Mouse (Mus musculus): ENCODE measurements around the gene Rassf3. TPM values are rescaled to one million over a fixed set of nuclear protein-coding genes. Genes with fewer than 3 reads are reported as not detected.

The Rassf3 gene
- 25.1 and 25.3 TPM in 2 replicates for polyA plus RNA-seq (2014; fragmentation: Nextera tagmentation; extraction: Ambion mirVana)

DNA sequence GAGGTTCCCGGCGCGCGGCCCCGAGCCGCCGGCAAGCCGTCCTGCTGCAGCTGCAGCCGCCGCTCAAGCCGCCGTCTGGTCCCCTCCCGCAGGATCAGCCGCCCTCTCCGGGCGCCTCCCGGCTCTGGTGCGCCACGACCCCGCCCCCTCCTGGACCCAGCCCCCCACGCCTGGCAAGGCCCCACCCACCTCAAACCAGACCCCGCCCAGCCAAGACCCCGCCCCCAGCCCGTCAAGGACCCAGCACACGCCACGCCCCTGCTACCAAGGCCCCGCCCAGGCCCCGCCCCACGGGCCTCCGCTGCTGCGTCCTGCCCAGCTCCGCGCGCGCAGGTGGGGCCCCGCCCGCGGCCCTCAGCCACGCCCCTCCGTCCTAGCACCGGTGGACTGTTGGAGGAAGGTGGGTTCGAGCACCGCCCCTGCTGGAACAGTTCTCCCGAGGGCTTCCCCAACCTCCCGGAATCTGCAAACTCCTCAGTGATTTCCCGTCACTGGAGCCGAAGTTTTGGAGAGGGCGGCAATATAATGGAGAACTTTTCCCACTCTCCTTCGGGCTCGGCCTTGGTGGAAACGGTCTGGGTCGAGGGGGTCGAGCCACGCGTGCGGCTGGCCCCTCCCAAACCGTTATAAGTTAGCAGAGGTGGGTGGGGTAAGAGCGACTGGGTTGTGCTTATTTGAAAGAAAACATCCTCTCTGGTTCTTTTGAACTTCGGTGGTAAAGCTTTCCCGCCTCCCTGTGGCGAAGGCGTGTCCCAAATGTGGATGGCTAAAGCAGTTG, at the start of gene Rassf3:
Gene Rassf3 (minus strand): TSS at position 158 of the 778 bp plus-strand sequence.
- Histone ChIP-seq H3K9me3 (ENCODE audit: control insufficient read depth, low read length) (no peaks in the 10 kb centered on the region), H3K4me3 (ENCODE audit: control insufficient read depth in 1 of 2, insufficient read depth in 1 of 2, low read depth in 1 of 2, low read length in 2 of 2) (peak within 1 kb of the TSS; percentile 69 to 96), H3K4me2 (ENCODE audit: low read length) (peak within 1 kb of the TSS; percentile 74), H3K36me3 (ENCODE audit: control insufficient read depth, insufficient read depth, low read length) (no peaks in the 10 kb centered on the region), H3K4me1 (ENCODE audit: control insufficient read depth in 2 of 2, insufficient read depth in 2 of 2, low read length in 2 of 2) (peaks cover 23 to 45% of the 10 kb centered on the region in 2 experiments), H3K27me3 (ENCODE audit: control insufficient read depth, insufficient read depth, low read length) (no peaks in the 10 kb centered on the region), H3K9ac (ENCODE audit: low read length) (peak within 1 kb of the TSS; percentile 97), H3K27ac (replicated peaks in 1 of 2; ENCODE audit: control insufficient read depth in 1 of 2, insufficient read depth in 1 of 2, low read depth in 2 of 2, low read length in 2 of 2) (peak within 1 kb of the TSS; percentile 92)
- WGBS, result under 1% methylated on average over 53 of the region's 62 CpGs
- ATAC-seq (ENCODE audit: insufficient number of reproducible peaks, insufficient read depth, low FRiP score, low read depth), result peak; percentile 94

DNA sequence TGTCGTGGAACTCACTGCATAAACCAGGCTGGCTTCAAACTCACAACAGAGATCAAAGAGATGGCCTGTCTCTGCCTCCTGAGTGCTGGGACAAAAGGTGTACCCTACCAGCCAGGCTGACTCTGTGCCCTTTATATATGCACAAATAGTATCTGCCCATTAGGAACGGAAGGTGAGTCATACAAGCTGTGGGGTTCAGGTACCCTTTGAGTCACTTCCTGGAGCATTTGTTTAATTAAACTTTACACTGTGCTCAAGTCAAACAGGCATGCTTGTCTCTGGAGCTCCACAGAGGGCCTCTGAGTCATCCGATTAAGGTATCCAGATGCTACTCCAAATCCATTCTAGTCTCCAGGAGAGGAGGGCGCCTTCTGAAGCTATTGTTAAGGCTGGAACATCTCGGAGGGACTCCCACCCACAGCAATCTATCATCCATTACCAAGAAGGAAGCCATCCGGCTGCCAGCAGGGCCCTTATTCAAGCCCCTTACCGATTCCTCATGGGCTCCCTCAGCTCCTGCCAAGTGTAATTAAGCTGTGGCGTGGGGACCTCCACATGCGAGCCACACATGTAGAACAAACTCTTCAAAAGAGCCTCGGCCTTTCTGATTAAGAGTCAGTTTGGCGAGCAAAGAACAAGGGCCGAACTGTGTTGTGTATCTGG, 44.9 kb upstream of the Rassf3 start:
- H3K27ac ChIP-seq (replicated peaks in 1 of 2; ENCODE audit: control insufficient read depth in 1 of 2, insufficient read depth in 1 of 2, low read depth in 2 of 2, low read length in 2 of 2), result no peak overlapping the region
- no peak for ATAC-seq (ENCODE audit: insufficient number of reproducible peaks, insufficient read depth, low FRiP score, low read depth)
- H3K4me2 ChIP-seq (ENCODE audit: low read length), result no peak overlapping the region; the same call in 1 of the 2 replicates
- H3K4me3 ChIP-seq (ENCODE audit: control insufficient read depth in 1 of 2, insufficient read depth in 1 of 2, low read depth in 1 of 2, low read length in 2 of 2), result no peak overlapping the region
- no peak overlapping the region for H3K9ac ChIP-seq (ENCODE audit: low read length)
- no peaks in the 10 kb centered on the region for H3K36me3 ChIP-seq (ENCODE audit: control insufficient read depth, insufficient read depth, low read length)
- WGBS, result 36% methylated on average over 12 of the region's 12 CpGs
- H3K27me3 ChIP-seq (ENCODE audit: control insufficient read depth, insufficient read depth, low read length), result no peaks in the 10 kb centered on the region
- no peaks in the 10 kb centered on the region; a peak in 1 of 4 replicates for H3K4me1 ChIP-seq (ENCODE audit: control insufficient read depth in 2 of 2, insufficient read depth in 2 of 2, low read length in 2 of 2)
- no peaks in the 10 kb centered on the region for H3K9me3 ChIP-seq (ENCODE audit: control insufficient read depth, low read length)

DNA sequence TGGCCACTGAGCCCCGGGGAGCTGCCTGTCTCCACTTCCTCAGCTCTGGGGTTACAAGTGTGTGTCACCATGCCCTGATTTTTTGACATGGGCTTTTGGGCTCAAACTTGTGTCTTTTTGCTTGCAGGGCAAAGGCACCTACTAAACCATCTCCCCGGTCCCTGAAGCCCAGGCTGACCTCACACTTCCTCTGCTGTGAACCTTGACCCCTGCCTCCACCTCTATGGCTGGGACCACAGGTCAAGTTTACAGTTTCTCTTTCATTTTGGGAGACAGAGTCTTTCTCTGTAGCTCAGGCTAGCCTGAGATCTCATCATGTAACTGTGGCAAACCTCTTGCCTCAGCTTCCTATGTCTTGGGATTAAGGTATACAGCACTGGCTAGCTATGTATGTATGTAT, 43.6 kb upstream of the Rassf3 start:
- no peak for ATAC-seq (ENCODE audit: insufficient number of reproducible peaks, insufficient read depth, low FRiP score, low read depth)
- no peak overlapping the region for H3K9ac ChIP-seq (ENCODE audit: low read length)
- no peaks in the 10 kb centered on the region for H3K36me3 ChIP-seq (ENCODE audit: control insufficient read depth, insufficient read depth, low read length)
- no peak overlapping the region for H3K27ac ChIP-seq (replicated peaks in 1 of 2; ENCODE audit: control insufficient read depth in 1 of 2, insufficient read depth in 1 of 2, low read depth in 2 of 2, low read length in 2 of 2)
- H3K4me1 ChIP-seq (ENCODE audit: control insufficient read depth in 2 of 2, insufficient read depth in 2 of 2, low read length in 2 of 2), result no peaks in the 10 kb centered on the region; a peak in 1 of 4 replicates
- no peak overlapping the region for H3K4me2 ChIP-seq (ENCODE audit: low read length)
- H3K9me3 ChIP-seq (ENCODE audit: control insufficient read depth, low read length), result no peaks in the 10 kb centered on the region
- WGBS, result 58% methylated on average over 2 of the region's 2 CpGs
- H3K4me3 ChIP-seq (ENCODE audit: control insufficient read depth in 1 of 2, insufficient read depth in 1 of 2, low read depth in 1 of 2, low read length in 2 of 2), result no peak overlapping the region
- no peaks in the 10 kb centered on the region for H3K27me3 ChIP-seq (ENCODE audit: control insufficient read depth, insufficient read depth, low read length)

DNA sequence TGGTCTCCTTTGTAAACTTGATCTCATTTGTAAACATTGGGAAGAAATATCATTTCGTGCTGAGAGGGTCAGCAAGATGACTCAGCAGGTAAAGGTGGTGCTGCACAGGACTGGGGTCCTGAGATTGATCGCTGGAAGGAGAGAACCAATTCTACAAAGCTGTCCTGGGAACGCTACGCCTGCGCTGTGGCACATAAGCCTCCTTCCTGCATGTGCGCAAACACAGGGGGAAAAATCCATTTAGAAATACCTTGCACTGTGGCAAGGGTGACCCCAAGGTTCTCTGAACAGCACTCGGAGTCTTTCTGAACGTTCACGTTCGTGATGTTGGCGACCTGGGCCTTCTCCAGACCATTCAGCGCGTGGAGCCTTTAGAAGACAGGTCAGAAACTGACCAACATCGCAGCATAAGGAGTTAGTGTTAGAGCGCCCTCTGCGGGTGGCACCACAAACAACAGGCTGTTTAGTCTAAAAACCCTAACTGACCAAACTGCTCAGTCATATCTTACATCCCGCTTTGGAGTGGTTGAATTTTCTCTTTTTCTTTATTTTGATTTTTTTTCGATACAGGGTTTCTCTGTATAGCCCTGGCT, 40.0 kb upstream of the Rassf3 start:
- Histone ChIP-seq H3K9ac (ENCODE audit: low read length) (no peak overlapping the region), H3K4me1 (ENCODE audit: control insufficient read depth in 2 of 2, insufficient read depth in 2 of 2, low read length in 2 of 2) (no peaks in the 10 kb centered on the region), H3K4me3 (ENCODE audit: control insufficient read depth in 1 of 2, insufficient read depth in 1 of 2, low read depth in 1 of 2, low read length in 2 of 2) (no peak overlapping the region), H3K9me3 (ENCODE audit: control insufficient read depth, low read length) (no peaks in the 10 kb centered on the region), H3K36me3 (ENCODE audit: control insufficient read depth, insufficient read depth, low read length) (no peaks in the 10 kb centered on the region), H3K27ac (replicated peaks in 1 of 2; ENCODE audit: control insufficient read depth in 1 of 2, insufficient read depth in 1 of 2, low read depth in 2 of 2, low read length in 2 of 2) (no peak overlapping the region), H3K27me3 (ENCODE audit: control insufficient read depth, insufficient read depth, low read length) (no peaks in the 10 kb centered on the region), H3K4me2 (ENCODE audit: low read length) (no peak overlapping the region)
- ATAC-seq (ENCODE audit: insufficient number of reproducible peaks, insufficient read depth, low FRiP score, low read depth), result no peak
- WGBS, result 30% methylated on average over 18 of the region's 18 CpGs

DNA sequence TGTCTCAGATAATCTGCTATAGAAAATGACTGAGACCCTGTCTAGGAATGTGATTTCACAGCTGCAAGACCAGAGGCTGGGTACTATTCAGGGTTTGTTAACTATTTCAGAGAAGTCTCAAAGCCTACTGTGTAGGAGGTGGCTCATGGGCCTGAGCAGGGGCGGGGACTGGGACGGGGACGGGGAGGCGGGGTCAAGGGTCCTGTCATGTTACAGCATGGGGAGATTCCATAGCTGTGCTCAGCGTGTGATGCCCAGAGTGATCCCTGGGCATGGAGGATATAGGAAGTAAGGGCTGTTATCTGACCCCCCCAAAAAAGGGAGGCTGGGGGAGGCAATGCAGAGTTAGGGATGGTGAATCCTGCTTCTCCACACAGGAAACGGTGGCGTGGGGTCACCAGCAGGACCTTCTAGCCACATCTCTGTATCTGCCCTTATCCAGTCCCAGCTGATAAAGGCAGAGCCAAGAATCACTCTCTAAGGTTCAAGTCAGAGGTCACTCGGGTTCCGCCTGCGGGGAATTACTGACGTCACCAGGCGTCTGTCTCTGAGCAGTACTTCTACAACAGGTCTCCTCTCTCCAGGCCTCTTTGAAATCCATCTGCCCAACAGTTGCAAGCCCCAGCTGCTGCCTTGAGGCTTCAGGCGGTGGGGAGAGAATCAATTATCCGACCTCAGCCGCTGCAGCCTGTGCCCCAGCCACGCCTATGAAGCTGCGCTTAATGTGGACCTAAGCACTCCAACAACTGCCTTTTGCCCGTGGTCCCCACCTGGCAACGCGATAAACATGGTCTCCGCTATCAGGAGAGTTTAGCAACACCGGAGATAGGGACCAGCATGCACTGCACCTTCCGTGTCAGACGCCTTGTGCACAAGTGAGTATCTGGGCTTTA, 33.9 kb upstream of the Rassf3 start:
- 7% methylated on average over 24 of the region's 24 CpGs for WGBS
- no peaks in the 10 kb centered on the region for H3K27me3 ChIP-seq (ENCODE audit: control insufficient read depth, insufficient read depth, low read length)
- peak overlapping the region; percentile 59 for H3K4me2 ChIP-seq (ENCODE audit: low read length)
- peak overlapping the region; percentile 47 for H3K9ac ChIP-seq (ENCODE audit: low read length)
- no peaks in the 10 kb centered on the region for H3K36me3 ChIP-seq (ENCODE audit: control insufficient read depth, insufficient read depth, low read length)
- H3K4me3 ChIP-seq (ENCODE audit: control insufficient read depth in 1 of 2, insufficient read depth in 1 of 2, low read depth in 1 of 2, low read length in 2 of 2), result peak overlapping the region; percentile 16 to 29; a peak in 3 of 4 replicates
- H3K27ac ChIP-seq (replicated peaks in 1 of 2; ENCODE audit: control insufficient read depth in 1 of 2, insufficient read depth in 1 of 2, low read depth in 2 of 2, low read length in 2 of 2), result peak overlapping the region; percentile 2 to 16; a peak in 2 of 4 replicates
- H3K4me1 ChIP-seq (ENCODE audit: control insufficient read depth in 2 of 2, insufficient read depth in 2 of 2, low read length in 2 of 2), result peaks cover 13 to 14% of the 10 kb centered on the region in 2 experiments
- no peak for ATAC-seq (ENCODE audit: insufficient number of reproducible peaks, insufficient read depth, low FRiP score, low read depth)
- H3K9me3 ChIP-seq (ENCODE audit: control insufficient read depth, low read length), result no peaks in the 10 kb centered on the region

- Histone ChIP-seq H3K4me2 (ENCODE audit: low read length) (no peak overlapping the region), H3K36me3 (ENCODE audit: control insufficient read depth, insufficient read depth, low read length) (no peaks in the 10 kb centered on the region), H3K27me3 (ENCODE audit: control insufficient read depth, insufficient read depth, low read length) (no peaks in the 10 kb centered on the region), H3K9ac (ENCODE audit: low read length) (no peak overlapping the region), H3K27ac (replicated peaks in 1 of 2; ENCODE audit: control insufficient read depth in 1 of 2, insufficient read depth in 1 of 2, low read depth in 2 of 2, low read length in 2 of 2) (no peak overlapping the region), H3K4me3 (ENCODE audit: control insufficient read depth in 1 of 2, insufficient read depth in 1 of 2, low read depth in 1 of 2, low read length in 2 of 2) (no peak overlapping the region), H3K4me1 (ENCODE audit: control insufficient read depth in 2 of 2, insufficient read depth in 2 of 2, low read length in 2 of 2) (peaks cover 13 to 16% of the 10 kb centered on the region in 2 experiments), H3K9me3 (ENCODE audit: control insufficient read depth, low read length) (no peaks in the 10 kb centered on the region)
- no peak for ATAC-seq (ENCODE audit: insufficient number of reproducible peaks, insufficient read depth, low FRiP score, low read depth)
- 89% methylated on average over 16 of the region's 16 CpGs for WGBS
Observed at GRCm38 (mm10) chr10:121507755-121508544, 31.8 kb upstream of the Rassf3 start.

Data from heart, embryonic 14.5 days (tissue).